Mouse (Mus musculus): Measurements from ENCODE around the gene Egln1. TPM values are rescaled to one million over a fixed set of nuclear protein-coding genes. Genes with fewer than 3 reads are reported as not detected.

Egln1 gene
- polyA plus RNA-seq, 1 experiment from 2014 or later = 5.1 TPM

GRCm38 (mm10) chr8:124932435-124932834 is 16.7 kb downstream of the Egln1 start:
- Histone ChIP-seq H3K4me3 (ENCODE audit: low read depth, low read length) (no peak overlapping the region), H3K4me1 (ENCODE audit: control insufficient read depth, low read depth, low read length) (peaks cover 7% of the 10 kb centered on the region), H3K27ac (ENCODE audit: low read length) (no peak overlapping the region), H3K27me3 (ENCODE audit: control insufficient read depth, insufficient read depth, low read depth, low read length) (no peaks in the 10 kb centered on the region), H3K36me3 (ENCODE audit: control insufficient read depth, insufficient read depth) (no peaks in the 10 kb centered on the region), H3K4me2 (ENCODE audit: low read depth, low read length) (no peak overlapping the region), H3K9ac (ENCODE audit: low read depth, low read length) (no peak overlapping the region), H3K9me3 (replicated peaks; ENCODE audit: control insufficient read depth, low read length) (no peaks in the 10 kb centered on the region)
- no peak for ATAC-seq (ENCODE audit: low read depth)
- 46% methylated on average over 3 of the region's 3 CpGs for WGBS (ENCODE audit: insufficient replicate concordance)

DNA sequence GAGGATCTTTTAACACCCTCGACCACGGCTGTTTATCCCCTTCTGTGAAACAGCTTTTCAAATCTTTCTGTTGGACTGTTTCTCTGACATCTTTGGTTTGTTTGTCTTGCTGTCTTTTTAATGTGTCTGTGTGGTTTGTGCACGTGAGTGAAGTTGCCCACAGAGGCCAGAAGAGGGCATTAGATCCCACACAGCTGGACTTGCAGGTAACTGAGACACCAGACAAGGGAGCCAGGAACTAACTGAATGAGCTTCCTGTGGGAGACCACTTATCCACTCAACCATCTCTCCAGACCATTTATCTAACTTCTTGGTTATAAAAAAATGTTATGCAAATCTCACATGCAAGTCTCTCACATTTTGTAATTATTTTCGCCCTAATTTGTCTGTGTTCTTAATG is 18.5 kb downstream of the Egln1 start:
- no peaks in the 10 kb centered on the region for H3K27me3 ChIP-seq (ENCODE audit: control insufficient read depth, insufficient read depth, low read depth, low read length)
- H3K27ac ChIP-seq (ENCODE audit: low read length) = no peak overlapping the region
- H3K4me2 ChIP-seq (ENCODE audit: low read depth, low read length) = no peak overlapping the region
- ATAC-seq (ENCODE audit: low read depth) = no peak
- no peaks in the 10 kb centered on the region for H3K9me3 ChIP-seq (replicated peaks; ENCODE audit: control insufficient read depth, low read length)
- H3K9ac ChIP-seq (ENCODE audit: low read depth, low read length) = no peak overlapping the region
- no peaks in the 10 kb centered on the region for H3K36me3 ChIP-seq (ENCODE audit: control insufficient read depth, insufficient read depth)
- WGBS (ENCODE audit: insufficient replicate concordance) = 70% methylated on average over 4 of the region's 4 CpGs
- H3K4me1 ChIP-seq (ENCODE audit: control insufficient read depth, low read depth, low read length) = peaks cover 16% of the 10 kb centered on the region
- H3K4me3 ChIP-seq (ENCODE audit: low read depth, low read length) = no peak overlapping the region

GRCm38 (mm10) chr8:124930086-124930485 is 19.0 kb downstream of the Egln1 start:
- Histone ChIP-seq H3K27me3 (ENCODE audit: control insufficient read depth, insufficient read depth, low read depth, low read length) (no peaks in the 10 kb centered on the region), H3K9me3 (replicated peaks; ENCODE audit: control insufficient read depth, low read length) (no peaks in the 10 kb centered on the region), H3K9ac (ENCODE audit: low read depth, low read length) (no peak overlapping the region), H3K4me1 (ENCODE audit: control insufficient read depth, low read depth, low read length) (peaks cover 21% of the 10 kb centered on the region), H3K4me3 (ENCODE audit: low read depth, low read length) (no peak overlapping the region), H3K4me2 (ENCODE audit: low read depth, low read length) (no peak overlapping the region), H3K36me3 (ENCODE audit: control insufficient read depth, insufficient read depth) (no peaks in the 10 kb centered on the region), H3K27ac (ENCODE audit: low read length) (no peak overlapping the region)
- no peak for ATAC-seq (ENCODE audit: low read depth)
- 76% methylated on average over 13 of the region's 13 CpGs for WGBS (ENCODE audit: insufficient replicate concordance)

GRCm38 (mm10) chr8:124929006-124929405 is 20.1 kb downstream of the Egln1 start:
- no peaks in the 10 kb centered on the region for H3K9me3 ChIP-seq (replicated peaks; ENCODE audit: control insufficient read depth, low read length)
- H3K4me2 ChIP-seq (ENCODE audit: low read depth, low read length) = no peak overlapping the region
- ATAC-seq (ENCODE audit: low read depth) = no peak
- H3K4me1 ChIP-seq (ENCODE audit: control insufficient read depth, low read depth, low read length) = peaks cover 21% of the 10 kb centered on the region
- no peak overlapping the region for H3K4me3 ChIP-seq (ENCODE audit: low read depth, low read length)
- 82% methylated on average over 11 of the region's 11 CpGs for WGBS (ENCODE audit: insufficient replicate concordance)
- no peaks in the 10 kb centered on the region for H3K36me3 ChIP-seq (ENCODE audit: control insufficient read depth, insufficient read depth)
- H3K9ac ChIP-seq (ENCODE audit: low read depth, low read length) = no peak overlapping the region
- H3K27me3 ChIP-seq (ENCODE audit: control insufficient read depth, insufficient read depth, low read depth, low read length) = no peaks in the 10 kb centered on the region
- no peak overlapping the region for H3K27ac ChIP-seq (ENCODE audit: low read length)

DNA sequence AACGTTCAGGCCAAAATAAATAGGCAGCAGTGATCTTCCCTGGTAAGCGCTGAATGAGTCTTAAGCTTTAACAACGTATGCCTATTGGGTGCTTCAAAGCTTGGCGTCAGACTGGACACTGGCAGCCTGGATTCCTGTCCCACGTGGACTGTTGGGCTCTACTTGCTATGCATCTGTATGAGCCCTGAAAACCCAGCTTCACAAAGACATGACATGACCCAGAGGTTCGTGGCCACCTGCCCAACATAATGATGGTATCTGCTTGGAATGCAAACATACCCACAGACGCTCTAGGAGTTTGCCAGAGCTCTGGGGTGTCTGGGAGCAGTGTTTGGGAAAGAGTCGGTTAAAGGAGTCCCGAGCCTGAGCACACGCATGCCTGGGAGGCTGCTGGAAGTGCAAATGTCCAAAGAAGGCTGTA is 22.8 kb downstream of the Egln1 start:
- Histone ChIP-seq H3K27ac (ENCODE audit: low read length) (no peak overlapping the region), H3K36me3 (ENCODE audit: control insufficient read depth, insufficient read depth) (no peaks in the 10 kb centered on the region), H3K27me3 (ENCODE audit: control insufficient read depth, insufficient read depth, low read depth, low read length) (no peaks in the 10 kb centered on the region), H3K4me3 (ENCODE audit: low read depth, low read length) (no peak overlapping the region), H3K9ac (ENCODE audit: low read depth, low read length) (no peak overlapping the region), H3K4me1 (ENCODE audit: control insufficient read depth, low read depth, low read length) (peaks cover 35% of the 10 kb centered on the region), H3K9me3 (replicated peaks; ENCODE audit: control insufficient read depth, low read length) (no peaks in the 10 kb centered on the region), H3K4me2 (ENCODE audit: low read depth, low read length) (no peak overlapping the region)
- ATAC-seq (ENCODE audit: low read depth) = no peak
- WGBS (ENCODE audit: insufficient replicate concordance) = 55% methylated on average over 10 of the region's 10 CpGs

GRCm38 (mm10) chr8:124925544-124926266 is 23.4 kb downstream of the Egln1 start:
- Histone ChIP-seq H3K4me2 (ENCODE audit: low read depth, low read length) (no peak overlapping the region), H3K27ac (ENCODE audit: low read length) (no peak overlapping the region)
- ATAC-seq (ENCODE audit: low read depth) = peak; percentile 64

DNA sequence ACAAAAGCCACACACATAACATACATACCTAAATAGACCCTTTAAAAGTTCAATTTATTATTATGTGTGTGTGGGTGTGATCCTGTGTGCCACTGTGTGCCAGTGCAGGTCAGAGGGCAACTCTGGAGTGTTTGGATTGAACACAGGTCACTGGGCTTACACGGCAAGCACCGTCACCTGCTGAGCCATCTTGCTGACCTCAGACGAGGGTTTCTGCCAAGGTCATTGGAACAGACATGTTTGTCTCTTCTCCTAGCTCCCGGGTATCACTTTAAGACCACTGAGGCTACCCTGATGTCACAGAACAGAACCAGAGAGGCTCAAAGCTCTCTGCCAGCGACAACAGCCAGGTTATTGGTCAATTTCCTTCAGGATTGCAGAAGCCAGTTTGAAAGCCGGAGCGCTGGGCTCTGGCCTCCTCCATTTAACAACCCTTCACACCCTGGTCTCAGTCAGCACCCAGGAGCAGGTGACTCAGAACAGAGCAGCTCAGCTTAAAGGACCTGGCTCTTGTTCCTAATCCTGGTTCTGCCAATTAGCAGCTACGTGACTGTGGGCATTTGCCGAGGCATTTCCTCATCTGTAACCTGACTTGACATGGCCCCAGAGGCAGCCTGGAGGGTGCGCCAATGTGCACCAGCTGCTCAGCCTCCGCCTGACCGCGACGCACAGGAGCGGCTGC is 25.0 kb downstream of the Egln1 start:
- Histone ChIP-seq H3K4me2 (ENCODE audit: low read depth, low read length) (no peak overlapping the region), H3K9me3 (replicated peaks; ENCODE audit: control insufficient read depth, low read length) (no peaks in the 10 kb centered on the region), H3K9ac (ENCODE audit: low read depth, low read length) (no peak overlapping the region), H3K4me1 (ENCODE audit: control insufficient read depth, low read depth, low read length) (peaks cover 29% of the 10 kb centered on the region), H3K4me3 (ENCODE audit: low read depth, low read length) (no peak overlapping the region), H3K36me3 (ENCODE audit: control insufficient read depth, insufficient read depth) (no peaks in the 10 kb centered on the region), H3K27me3 (ENCODE audit: control insufficient read depth, insufficient read depth, low read depth, low read length) (no peaks in the 10 kb centered on the region), H3K27ac (ENCODE audit: low read length) (no peak overlapping the region)
- WGBS (ENCODE audit: insufficient replicate concordance) = 81% methylated on average over 15 of the region's 15 CpGs
- ATAC-seq (ENCODE audit: low read depth) = no peak

More at GRCm38 (mm10) chr8:124925544-124926266, 23.4 kb downstream of the Egln1 start:
- Histone ChIP-seq H3K9me3 (replicated peaks; ENCODE audit: control insufficient read depth, low read length) (no peaks in the 10 kb centered on the region), H3K4me1 (ENCODE audit: control insufficient read depth, low read depth, low read length) (peaks cover 35% of the 10 kb centered on the region), H3K36me3 (ENCODE audit: control insufficient read depth, insufficient read depth) (no peaks in the 10 kb centered on the region), H3K9ac (ENCODE audit: low read depth, low read length) (no peak overlapping the region), H3K27me3 (ENCODE audit: control insufficient read depth, insufficient read depth, low read depth, low read length) (no peaks in the 10 kb centered on the region), H3K4me3 (ENCODE audit: low read depth, low read length) (no peak overlapping the region)
- 19% methylated on average over 14 of the region's 14 CpGs for WGBS (ENCODE audit: insufficient replicate concordance)

GRCm38 (mm10) chr8:124922490-124923089 is 26.5 kb downstream of the Egln1 start:
- no peaks in the 10 kb centered on the region for H3K36me3 ChIP-seq (ENCODE audit: control insufficient read depth, insufficient read depth)
- no peak for ATAC-seq (ENCODE audit: low read depth)
- H3K27me3 ChIP-seq (ENCODE audit: control insufficient read depth, insufficient read depth, low read depth, low read length) = no peaks in the 10 kb centered on the region
- no peak overlapping the region for H3K27ac ChIP-seq (ENCODE audit: low read length)
- no peak overlapping the region for H3K9ac ChIP-seq (ENCODE audit: low read depth, low read length)
- H3K4me1 ChIP-seq (ENCODE audit: control insufficient read depth, low read depth, low read length) = peaks cover 29% of the 10 kb centered on the region
- H3K4me3 ChIP-seq (ENCODE audit: low read depth, low read length) = no peak overlapping the region
- 63% methylated on average over 11 of the region's 11 CpGs for WGBS (ENCODE audit: insufficient replicate concordance)
- H3K4me2 ChIP-seq (ENCODE audit: low read depth, low read length) = peak overlapping the region; percentile 31; the same call in 1 of the 2 replicates
- no peaks in the 10 kb centered on the region for H3K9me3 ChIP-seq (replicated peaks; ENCODE audit: control insufficient read depth, low read length)

Measured in liver, embryonic 16.5 days (tissue).